Mouse (Mus musculus): Measurements from ENCODE around the gene Zbtb41.
A peak's percentile ranks its signal among the peaks of the same experiment; 100 is the strongest.

Zbtb41 gene

GRCm38 (mm10) chr1:139478898-139479297 is 56.8 kb downstream of the Zbtb41 start:
- DNase-seq (ENCODE audit: low read depth, low spot score), result no peak

GRCm38 (mm10) chr1:139480246-139480645 is 58.2 kb downstream of the Zbtb41 start:
- DNase-seq (ENCODE audit: low read depth, low spot score), result peak; percentile 11

GRCm38 (mm10) chr1:139481146-139481545 is 59.1 kb downstream of the Zbtb41 start:
- peak; percentile 13 for DNase-seq (ENCODE audit: low read depth, low spot score)

GRCm38 (mm10) chr1:139494630-139495029 is 72.5 kb downstream of the Zbtb41 start:
- DNase-seq (ENCODE audit: low read depth, low spot score), result no peak

GRCm38 (mm10) chr1:139495408-139495807 is 73.3 kb downstream of the Zbtb41 start:
- no peak for DNase-seq (ENCODE audit: low read depth, low spot score)

- no peak for DNase-seq (ENCODE audit: low read depth, low spot score)
These were observed 74.1 kb downstream of the Zbtb41 start for GRCm38 (mm10) chr1:139496212-139496611.

GRCm38 (mm10) chr1:139499751-139500150 is 77.7 kb downstream of the Zbtb41 start:
- DNase-seq (ENCODE audit: low read depth, low spot score), result no peak

GRCm38 (mm10) chr1:139501258-139501752 is 79.2 kb downstream of the Zbtb41 start, which contains the start of gene F13b:
Gene F13b (plus strand): TSS chr1:139501702.
- DNase-seq (ENCODE audit: low read depth, low spot score), result no peak

All from telencephalon, adult 2 months (tissue).